Mouse (Mus musculus) embryonic fibroblast, embryonic 13.5 days (primary cell): ENCODE data around the gene Ttll2. TPM values are rescaled to one million over a fixed set of nuclear protein-coding genes. Genes with fewer than 3 reads are reported as not detected.
"Not testable (repeated sequence)": the region's sequence is repeated elsewhere in the genome, so short reads cannot be mapped to it uniquely, and the experiment has no call there.

Source experiments
- H3K27ac ChIP-seq: 2 replicates; pipeline ENCODE4 v1.5.1; 2012; ENCODE audit warnings: low read length, control low read depth, inconsistent platforms; ENCODE audit not compliant: insufficient read depth
- H3K4me1 ChIP-seq: 2 replicates; pipeline ENCODE4 v1.6.1; 2011; ENCODE audit warnings: low read length; ENCODE audit not compliant: control insufficient read depth, insufficient read depth
- H3K4me3 ChIP-seq: 2 replicates; pipeline ENCODE4 v1.5.1; 2011; ENCODE audit warnings: mild to moderate bottlenecking, control low read depth, low read length; ENCODE audit not compliant: insufficient read depth
- polyA plus RNA-seq: library from polyadenylated mRNA; stranded (reverse); fragments of >200 nt; gene quantifications from 2 replicates; pipeline ENCODE4 v1.2.4, GENCODE M21; 2011; ENCODE audit warnings: low read depth; ENCODE audit not compliant: missing spikeins, insufficient read length

Ttll2 gene
- polyA plus RNA-seq, 1 experiment, result not detected

- H3K27ac ChIP-seq, H3K4me1 ChIP-seq, H3K4me3 ChIP-seq: not testable (repeated sequence)
Measured at GRCm38 (mm10) chr17:7306278-7307196, 46.0 kb downstream of the Ttll2 start.

Other genes with a start within 250 kb of the Ttll2 start
- 21.5 and 22.4 TPM in 2 replicates for gene Rps6ka2, start 182.6 kb downstream of the Ttll2 start, polyA plus RNA-seq
- gene Tcp10a, start 28.1 kb downstream of the Ttll2 start, polyA plus RNA-seq, result not detected in 2 replicates
- not detected in 2 replicates for gene Gm49630, start 19.3 kb upstream of the Ttll2 start, polyA plus RNA-seq
- gene Unc93a2, start 32.8 kb upstream of the Ttll2 start, polyA plus RNA-seq, result not detected in 2 replicates